18 mouse cellular contexts compared by ENCODE assay signal in genomic region chr4:84119616-84120015, GRCm38 (mm10).
DNase-seq lines count a peak whose midpoint lies in the region; ATAC-seq and TF ChIP-seq lines count a peak whose summit lies in the region.
"Had no signal": no experiment of that assay in that cellular context is flagged by ENCODE, and none has a peak within 500 bp of the region (broad histone marks: within the 10 kb centered on the region; RNA-seq: fewer than 3 reads in every experiment).

No protein-coding gene starts in this region.

- no peak overlapping the region for H3K4me3 ChIP-seq in hindbrain, embryonic 12.5 days
- H3K4me3 ChIP-seq in hindbrain, embryonic 16.5 days (ENCODE audit: low read length): no peak overlapping the region
- no peak overlapping the region for H3K4me3 ChIP-seq in embryonic facial prominence, embryonic 11.5 days (ENCODE audit: low read depth, low read length)
- H3K4me3 ChIP-seq in lung, adult 2 months (replicated peaks; ENCODE audit: extremely low read depth, low read depth, low read length): no peak overlapping the region
- H3K4me3 ChIP-seq: erythroblast, embryonic 14.5 days had no signal

- TF ChIP-seq POLR2A in brain, embryonic 14.5 days (IDR thresholded peaks at IDR 0.05; ENCODE audit: borderline replicate concordance, extremely low read depth, insufficient read depth, insufficient read length, poor library complexity, severe bottlenecking): no peak
- TF ChIP-seq POLR2A in lung, adult 2 months (IDR thresholded peaks at IDR 0.05; ENCODE audit: borderline replicate concordance, extremely low read depth, low read depth, low read length): no peak

- no peak overlapping the region for H3K27ac ChIP-seq in hindbrain, embryonic 12.5 days
- H3K27ac ChIP-seq in hindbrain, embryonic 16.5 days (ENCODE audit: low read depth, low read length): no peak overlapping the region
- no peak overlapping the region for H3K27ac ChIP-seq in embryonic facial prominence, embryonic 11.5 days (replicated peaks; ENCODE audit: low read depth, low read length)

- H3K9me3 ChIP-seq in hindbrain, embryonic 12.5 days (replicated peaks): no peaks in the 10 kb centered on the region
- no peaks in the 10 kb centered on the region for H3K9me3 ChIP-seq in hindbrain, embryonic 16.5 days (ENCODE audit: control insufficient read depth, low read length)
- no peaks in the 10 kb centered on the region for H3K9me3 ChIP-seq in embryonic facial prominence, embryonic 11.5 days (replicated peaks; ENCODE audit: control insufficient read depth, low read length)

- peaks cover 22% of the 10 kb centered on the region for H3K4me1 ChIP-seq in hindbrain, embryonic 12.5 days
- H3K4me1 ChIP-seq in hindbrain, embryonic 16.5 days (ENCODE audit: control insufficient read depth, insufficient read depth, low read depth, low read length): 0 out of 2 replicates have a peak, but pooled peaks cover 2% of the 10 kb centered on the region
- H3K4me1 ChIP-seq in embryonic facial prominence, embryonic 11.5 days (ENCODE audit: control insufficient read depth, insufficient read depth, low read length): peaks cover 2% of the 10 kb centered on the region
- no peaks in the 10 kb centered on the region for H3K4me1 ChIP-seq in lung, adult 2 months (ENCODE audit: control insufficient read depth, insufficient read depth, low read length)

- no peak for TF ChIP-seq CTCF in brain, embryonic 14.5 days (IDR thresholded peaks at IDR 0.05; ENCODE audit: borderline replicate concordance, extremely low read depth, insufficient read depth, insufficient read length)
- TF ChIP-seq CTCF in lung, adult 2 months (IDR thresholded peaks at IDR 0.05; ENCODE audit: insufficient read depth, low read length): no peak

- 27% methylated on average over 7 of the region's 7 CpGs for WGBS in hindbrain, embryonic 12.5 days
- 32% methylated on average over 7 of the region's 7 CpGs for WGBS in hindbrain, embryonic 16.5 days
- whole genome bisulfite sequencing in embryonic facial prominence, embryonic 11.5 days: 14% methylated on average over 7 of the region's 7 CpGs
- 66% methylated on average over 7 of the region's 7 CpGs for WGBS in lung, adult 2 months

- H3K36me3 ChIP-seq in hindbrain, embryonic 12.5 days: no peaks in the 10 kb centered on the region
- H3K36me3 ChIP-seq in hindbrain, embryonic 16.5 days (ENCODE audit: control insufficient read depth, insufficient read depth, low read length): no peaks in the 10 kb centered on the region
- H3K36me3 ChIP-seq in embryonic facial prominence, embryonic 11.5 days (replicated peaks; ENCODE audit: control insufficient read depth, insufficient read depth, low read depth, low read length): no peaks in the 10 kb centered on the region

- no peak overlapping the region for H3K4me2 ChIP-seq in hindbrain, embryonic 12.5 days (replicated peaks)
- no peak overlapping the region for H3K4me2 ChIP-seq in hindbrain, embryonic 16.5 days (ENCODE audit: low read length)
- no peak overlapping the region for H3K4me2 ChIP-seq in embryonic facial prominence, embryonic 11.5 days (ENCODE audit: low read depth, low read length)

- ATAC-seq in hindbrain, embryonic 12.5 days (ENCODE audit: low FRiP score): no peak
- no peak for ATAC-seq in hindbrain, embryonic 16.5 days
- no peak for ATAC-seq in embryonic facial prominence, embryonic 11.5 days (replicated peaks; ENCODE audit: insufficient number of reproducible peaks, low FRiP score, low TSS enrichment, low read depth)
- ATAC-seq: liver, postnatal 0 days had no signal

- DNase-seq in brain, embryonic 14.5 days (ENCODE audit: low read depth): peak; percentile 34
- peak; percentile 39 for DNase-seq in embryonic facial prominence, embryonic 11.5 days (ENCODE audit: low spot score)
- peak; percentile 45 for DNase-seq in mesoderm, embryonic 11.5 days (ENCODE audit: low read depth, low spot score)
- DNase-seq in T-cell, adult 2 months (ENCODE audit: low spot score): no peak
- DNase-seq in lung, adult 2 months: no peak
- DNase-seq: heart, adult 11 months; kidney, adult 11 months; kidney, postnatal 36 days; layer of hippocampus, adult 9-11 months; liver; liver, postnatal 0 days; lung, postnatal 4 days; retina, postnatal 1 day; right cerebral cortex, postnatal 4 days; thymus, postnatal 14 days had no signal

- H3K9ac ChIP-seq in hindbrain, embryonic 12.5 days: 0 out of 2 replicates have a peak overlapping the region, but pooled peaks have one; percentile 35
- H3K9ac ChIP-seq in hindbrain, embryonic 16.5 days (ENCODE audit: low read depth, low read length): no peak overlapping the region
- no peak overlapping the region for H3K9ac ChIP-seq in embryonic facial prominence, embryonic 11.5 days (replicated peaks; ENCODE audit: low read length)
- H3K9ac ChIP-seq: liver, postnatal 0 days had no signal

- no peaks in the 10 kb centered on the region for H3K27me3 ChIP-seq in hindbrain, embryonic 12.5 days
- H3K27me3 ChIP-seq in hindbrain, embryonic 16.5 days (replicated peaks; ENCODE audit: control insufficient read depth, insufficient read depth, low read length): no peaks in the 10 kb centered on the region
- H3K27me3 ChIP-seq in embryonic facial prominence, embryonic 11.5 days (ENCODE audit: control insufficient read depth, insufficient read depth, low read length): no peaks in the 10 kb centered on the region

Comparison
In these comparisons a context has a peak if more than half of its experiments do, and no peak if none do; other contexts are left out.
1. DNase-seq: peak in brain, embryonic 14.5 days (single experiment), embryonic facial prominence, embryonic 11.5 days (single experiment) and mesoderm, embryonic 11.5 days (single experiment); none in T-cell, adult 2 months (single experiment) and lung, adult 2 months (single experiment).